Mouse (Mus musculus) adipocyte (in vitro differentiated cells): ENCODE measurements at regions not wholly inside any gene's neighbourhood (a gene's known extent, or its start where the extent isn't known, plus 50 kb on each side); places are given as distances from the start of the nearest gene placed in this dataset.

Source experiments
- DNase-seq: peaks from one replicate; pipeline ENCODE4 v3.0.0-alpha.2; 2016; ENCODE audit warnings: low spot score

DNA sequence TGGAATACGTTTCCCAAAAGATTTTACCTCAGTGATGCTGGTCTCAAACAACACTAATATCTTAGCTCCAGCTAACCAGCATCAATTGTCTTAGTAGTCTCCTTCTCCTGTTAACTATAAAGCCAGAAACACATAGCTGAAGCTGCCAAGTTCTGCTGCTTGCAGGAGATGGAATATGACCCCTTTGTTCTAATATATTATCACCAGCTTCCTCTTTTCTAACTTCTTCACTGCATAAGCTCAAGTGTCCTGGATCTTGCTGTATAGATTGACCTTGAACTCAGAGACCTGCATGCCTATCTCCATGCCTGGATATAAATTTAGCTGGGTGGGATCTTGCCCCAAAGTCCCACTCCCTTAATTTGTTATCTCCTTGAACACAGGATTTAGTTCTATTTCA is 94.8 kb downstream of the Rbm46 start:
- DNase-seq: no peak

DNA sequence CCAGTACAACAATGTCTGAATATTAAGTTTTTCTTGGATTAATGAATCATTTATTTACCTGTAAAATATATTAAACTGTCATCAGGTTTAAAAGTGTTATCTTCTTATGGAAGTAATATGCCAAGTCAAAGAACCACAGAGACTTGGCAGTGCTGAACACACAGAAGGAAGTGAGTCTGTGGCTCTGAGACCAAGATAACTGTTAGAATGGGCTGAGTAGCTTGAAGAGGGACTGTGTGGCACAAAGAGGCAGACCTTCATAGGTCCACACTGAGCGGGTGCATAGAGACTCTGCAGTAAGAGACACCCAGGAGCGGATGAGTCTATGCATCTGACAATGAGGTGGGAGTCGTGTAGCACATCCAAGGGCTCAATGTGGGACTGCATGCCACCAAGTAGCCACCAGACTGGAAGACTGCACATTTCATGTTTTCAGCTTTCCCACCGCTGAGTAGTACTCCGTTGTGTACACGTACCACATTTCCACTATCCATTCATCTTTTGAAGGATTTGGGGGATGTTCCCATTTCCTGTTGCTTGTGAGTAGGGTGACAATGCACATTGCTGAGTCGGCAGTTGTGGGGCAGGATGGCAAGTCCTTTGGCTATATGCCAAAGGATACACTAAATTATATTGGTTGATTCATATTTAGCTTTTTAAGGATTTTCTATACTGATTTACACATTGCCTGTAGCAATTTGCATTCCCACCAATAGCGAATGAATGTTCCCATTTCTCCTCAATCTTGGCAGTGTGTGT is 105.6 kb downstream of the Rbm46 start:
- no peak for DNase-seq

DNA sequence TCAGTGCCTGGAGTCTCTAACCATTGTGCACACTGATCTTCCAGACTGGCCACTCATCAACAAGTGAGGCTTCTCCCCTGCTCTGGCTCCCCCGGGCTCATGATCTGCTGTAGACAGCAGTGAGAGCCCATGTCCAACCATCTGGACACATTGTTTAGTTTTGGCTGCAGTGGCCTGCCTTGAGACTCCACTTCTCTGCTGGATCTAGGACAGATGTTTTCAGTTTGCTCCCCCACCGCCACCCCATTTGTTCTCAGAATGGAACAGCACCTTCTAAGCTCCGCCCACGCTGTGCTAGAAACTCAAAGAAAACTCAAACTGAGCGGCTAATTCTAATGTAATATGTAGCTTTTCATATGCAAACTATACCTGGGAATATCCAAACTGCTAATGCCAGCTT is 108.8 kb downstream of the Rbm46 start:
- no peak for DNase-seq

DNA sequence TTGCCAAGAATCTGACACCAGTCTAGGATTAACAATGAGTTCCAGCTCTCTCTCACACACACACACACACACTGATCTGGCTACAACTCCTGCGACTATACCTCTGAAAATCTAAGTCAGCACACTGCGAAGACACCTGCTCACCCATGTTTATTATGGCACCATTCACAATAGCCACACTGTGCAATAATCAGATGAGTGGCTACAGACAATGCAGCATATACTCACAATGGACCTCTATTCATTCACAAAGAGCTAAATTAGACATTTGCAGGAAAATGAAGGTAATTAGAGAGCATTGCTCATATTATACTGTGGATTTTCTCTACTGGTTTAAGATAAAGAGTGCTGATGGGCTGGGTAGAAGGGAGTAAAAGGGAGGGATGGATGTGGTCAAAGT is 116.3 kb downstream of the Rbm46 start:
- DNase-seq: no peak

DNA sequence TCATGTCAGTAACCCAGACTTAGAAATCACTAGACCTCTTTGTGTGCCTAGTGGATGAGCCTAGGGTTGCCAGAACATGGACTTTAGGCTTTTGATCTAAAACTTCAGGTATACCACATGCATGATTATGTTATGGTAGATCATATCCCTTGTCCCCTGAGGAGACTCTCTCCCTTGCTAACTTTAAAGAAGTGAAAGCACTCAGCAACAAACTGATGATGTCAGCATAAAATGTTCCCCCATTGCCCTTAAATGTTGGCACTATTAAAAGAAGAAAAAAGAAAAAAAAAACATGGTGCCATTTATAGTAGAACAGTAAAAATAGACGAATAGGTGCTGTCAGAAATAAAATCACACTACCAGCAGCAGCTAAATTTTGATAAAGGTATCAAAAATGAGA is 117.3 kb downstream of the Rbm46 start:
- DNase-seq: no peak

DNA sequence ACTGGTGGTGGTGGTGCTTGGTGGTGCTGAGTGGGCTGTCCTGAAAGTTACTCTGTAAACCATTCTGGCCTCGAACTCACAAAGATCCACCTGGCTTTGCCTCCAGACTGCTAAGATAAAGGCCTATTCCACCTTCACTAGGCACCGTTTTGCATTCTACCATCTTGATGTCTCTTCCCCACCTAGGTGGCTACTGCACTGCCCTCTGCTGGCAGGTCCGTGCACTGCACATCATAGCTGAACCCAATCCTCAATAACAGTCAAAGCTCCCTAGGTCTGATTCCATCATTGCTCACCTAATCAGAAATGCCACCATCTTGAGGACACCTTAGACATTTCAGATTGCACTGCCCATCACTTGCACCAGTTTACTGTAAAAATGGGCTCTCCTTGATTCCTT is 150.7 kb downstream of the Rbm46 start:
- DNase-seq: peak; percentile 26

DNA sequence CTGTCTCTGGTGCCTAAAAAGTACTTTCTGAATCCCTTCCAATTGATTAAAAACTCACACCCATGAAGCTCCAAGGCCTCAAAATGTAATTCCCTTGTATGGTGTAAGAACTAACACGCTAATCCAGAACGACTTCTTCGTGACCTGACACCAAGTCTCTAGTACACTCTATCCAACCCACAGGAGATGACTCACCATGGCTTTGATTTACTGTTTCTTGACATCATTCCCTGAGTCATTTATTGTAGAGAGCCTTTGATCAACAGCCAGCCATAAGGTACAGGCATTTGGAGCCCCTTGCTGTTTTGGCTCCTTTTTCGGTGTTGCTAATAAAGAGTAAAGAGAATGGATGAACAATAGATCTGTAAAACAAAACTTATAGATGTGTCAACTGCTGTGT is 159.7 kb upstream of the Npy2r start:
- DNase-seq: no peak

DNA sequence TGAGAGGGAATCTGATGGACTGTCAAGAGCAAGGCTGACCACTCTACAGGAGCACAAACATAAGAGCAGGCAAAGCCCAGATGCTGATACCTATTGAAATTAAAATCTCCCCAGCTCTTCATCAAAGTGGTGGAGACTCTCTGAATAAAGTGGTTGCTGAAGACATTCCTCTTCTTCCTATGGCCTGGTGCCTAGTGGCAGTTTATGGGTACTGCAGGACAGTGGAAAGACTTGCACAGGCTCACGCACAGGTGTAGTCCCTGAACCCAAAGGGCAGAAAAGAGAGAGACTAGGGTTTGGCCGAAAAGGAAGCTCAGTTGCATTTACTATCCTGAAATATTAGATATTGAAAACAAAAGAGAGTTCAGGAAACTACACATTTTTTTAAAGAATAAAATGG is 144.2 kb upstream of the Npy2r start:
- no peak for DNase-seq

DNA sequence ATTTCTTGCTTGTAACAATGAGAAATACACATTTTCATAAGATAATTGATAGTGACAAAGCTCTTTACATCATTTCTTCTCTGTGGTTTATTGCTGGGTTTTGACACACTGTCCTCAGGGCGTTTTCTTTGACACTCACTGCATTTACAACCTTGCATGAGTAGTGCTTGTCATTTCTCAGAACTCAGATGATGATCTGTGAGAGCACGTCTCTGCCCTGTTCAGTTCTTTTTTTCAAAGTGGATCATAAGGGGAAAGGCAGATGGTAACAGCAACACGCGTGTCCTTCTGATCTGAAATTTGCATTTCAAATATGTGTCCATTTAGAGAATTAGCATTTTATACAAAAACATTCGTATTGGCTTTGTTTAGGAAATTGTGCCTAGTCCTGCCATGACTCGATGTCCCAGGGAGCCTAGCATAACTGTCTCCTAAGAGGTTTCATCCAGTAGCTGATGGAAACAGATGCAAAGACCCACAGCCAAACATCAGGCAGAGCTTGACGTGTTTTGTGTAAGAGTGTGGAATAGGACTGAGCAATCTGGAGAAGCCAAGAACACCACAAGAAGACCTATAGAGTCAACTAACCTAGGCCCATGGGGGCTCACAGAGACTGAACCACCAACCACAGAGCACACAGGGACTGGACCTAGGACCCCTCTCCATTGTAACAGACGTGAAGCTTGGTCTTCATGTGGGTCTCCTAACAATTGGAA is 108.4 kb upstream of the Npy2r start:
- DNase-seq: no peak

DNA sequence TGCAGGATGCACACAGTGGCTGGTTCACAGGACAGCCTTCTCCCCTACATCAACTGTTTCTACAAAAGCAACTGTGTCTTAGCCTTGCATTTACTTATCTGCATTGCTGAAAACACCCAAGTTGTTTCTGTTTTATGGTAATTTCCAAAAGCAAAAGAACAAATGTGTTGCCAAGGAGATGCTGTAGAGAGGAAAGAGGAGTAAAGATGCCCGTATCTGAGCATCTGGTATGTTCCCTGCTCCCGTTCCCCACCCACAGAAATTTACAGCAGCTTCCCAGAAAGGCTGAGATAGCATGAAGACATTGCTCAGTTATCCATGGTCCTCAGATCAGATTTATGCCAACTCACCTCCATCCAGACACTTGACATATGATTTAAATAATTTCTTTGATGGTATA is 104.5 kb upstream of the Npy2r start:
- no peak for DNase-seq

DNA sequence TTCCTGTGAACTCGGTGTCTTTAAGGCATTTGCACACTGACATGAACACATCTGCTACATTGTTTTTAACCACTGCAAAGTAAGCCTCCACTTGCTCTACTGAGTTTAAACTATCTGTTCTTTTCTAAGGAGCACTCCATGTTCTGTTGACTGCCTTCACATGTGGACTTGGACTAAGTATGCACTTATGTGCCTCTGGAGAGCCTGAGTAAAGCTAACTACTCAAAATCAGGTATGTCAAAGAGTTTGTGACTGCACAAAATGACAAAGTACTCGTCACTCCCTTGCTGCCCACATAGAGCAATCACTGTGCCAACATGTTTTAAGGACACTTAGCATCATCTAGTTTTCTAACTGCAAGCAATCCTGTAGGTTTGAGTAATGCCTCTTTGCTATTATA is 92.2 kb upstream of the Npy2r start:
- no peak for DNase-seq

DNA sequence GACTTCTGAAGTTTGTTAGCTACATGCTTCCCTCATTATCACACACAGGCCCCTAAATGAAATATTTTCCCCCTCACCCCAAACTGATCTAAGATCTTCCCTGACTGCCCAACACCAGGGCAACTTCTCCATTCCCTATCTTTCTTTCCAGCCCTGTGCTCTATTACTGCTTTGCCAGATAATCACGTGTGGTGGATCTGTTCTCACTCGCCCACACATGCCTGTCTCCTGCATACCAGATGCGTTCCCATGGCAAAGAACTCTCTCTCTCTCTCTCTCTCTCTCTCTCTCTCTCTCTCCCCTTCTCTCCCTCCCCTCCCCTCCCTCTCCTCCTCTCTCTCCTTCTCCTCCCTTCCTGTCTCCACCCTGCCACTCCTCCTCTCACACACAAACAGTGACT is 88.8 kb upstream of the Npy2r start:
- DNase-seq: no peak

DNA sequence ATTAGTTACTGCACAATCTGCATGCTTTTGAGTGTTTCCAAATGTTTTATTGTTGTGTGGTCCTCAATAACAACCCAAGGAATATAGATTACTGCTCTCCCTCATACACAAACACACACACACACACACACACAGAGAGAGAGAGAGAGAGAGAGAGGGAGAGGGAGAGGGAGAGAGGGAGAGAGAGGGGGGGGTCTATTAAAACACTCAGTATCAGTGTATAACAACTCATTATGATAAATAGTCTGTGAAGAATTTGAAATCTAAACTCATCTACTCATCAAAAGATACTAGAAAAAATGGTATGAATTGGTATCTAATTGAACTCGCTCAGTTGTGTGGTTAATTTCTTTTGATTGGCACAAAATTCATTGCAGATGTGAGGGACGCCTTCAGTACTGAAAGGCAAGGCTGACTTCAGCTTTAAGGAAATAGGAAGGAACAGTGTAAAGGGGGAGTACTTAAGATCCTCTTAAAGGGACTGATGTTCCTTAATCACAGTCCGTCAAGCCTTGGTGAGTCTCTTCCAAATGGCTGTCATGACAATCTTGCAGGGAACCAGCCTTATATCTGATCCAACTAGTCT is 72.6 kb upstream of the Npy2r start:
- DNase-seq: no peak

DNA sequence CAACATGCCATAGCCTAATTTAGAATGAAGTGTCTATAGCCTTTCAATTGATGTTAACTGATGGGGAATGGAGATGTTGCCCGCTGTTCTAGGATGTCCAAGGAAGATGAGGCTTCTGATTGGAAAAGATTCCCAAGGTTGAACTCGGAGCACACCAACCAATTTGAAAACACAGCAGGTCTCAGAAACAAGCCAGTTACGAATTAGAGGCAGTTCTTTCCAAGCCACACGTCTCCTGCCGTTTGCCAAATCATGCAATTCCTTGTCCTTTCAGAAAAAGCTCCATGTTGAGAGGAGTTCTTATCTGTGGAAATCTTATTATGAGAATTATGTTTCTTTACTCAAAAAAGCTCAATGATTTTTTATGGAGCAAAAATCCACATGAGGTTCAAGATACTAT is 71.5 kb upstream of the Npy2r start:
- no peak for DNase-seq

DNA sequence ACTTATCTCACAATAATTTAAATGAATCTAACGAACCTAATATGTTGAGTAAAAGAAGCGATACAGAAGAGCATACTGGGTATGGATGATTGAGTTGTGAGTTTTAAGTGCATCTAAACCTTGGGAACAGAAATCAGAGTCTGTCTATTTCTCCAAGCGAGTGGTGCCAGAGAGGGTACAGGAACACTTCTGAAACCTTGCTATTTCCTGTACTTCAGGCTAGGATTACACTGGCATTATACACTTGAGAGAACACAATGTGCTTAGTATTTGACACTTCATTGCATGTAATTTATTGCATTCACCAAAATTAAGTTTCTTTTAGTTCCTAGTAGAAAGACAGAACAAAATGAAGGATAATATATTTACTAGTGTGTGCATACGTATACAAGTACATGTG is 54.0 kb upstream of the Npy2r start:
- no peak for DNase-seq

DNA sequence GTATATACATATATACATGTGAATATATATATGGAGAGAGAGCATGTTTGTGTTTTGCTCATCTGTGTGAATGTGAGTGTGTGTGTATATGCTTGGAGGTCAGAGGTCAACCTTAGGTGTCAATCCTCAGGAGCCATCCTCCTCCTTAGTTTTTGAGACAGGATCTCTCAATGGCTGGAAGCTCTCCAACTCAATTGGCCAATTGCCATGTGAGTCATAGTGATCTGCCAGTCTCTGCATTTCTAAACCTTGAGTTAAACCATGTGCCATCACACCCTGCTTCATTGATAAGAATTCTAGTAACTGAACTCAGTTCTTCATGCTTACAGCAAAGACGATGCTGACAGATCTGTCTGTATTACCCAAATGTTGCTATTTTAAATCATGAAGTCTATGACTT is 50.8 kb upstream of the Npy2r start:
- peak; percentile 3 for DNase-seq
